Mouse (Mus musculus): Measurements from ENCODE around the gene Maff. TPM values are rescaled to one million over a fixed set of nuclear protein-coding genes. Genes with fewer than 3 reads are reported as not detected.
A peak's percentile ranks its signal among the peaks of the same experiment; 100 is the strongest.

Gene Maff
- polyA plus RNA-seq, 1 experiment from 2014 or later = 3.5 TPM

DNA sequence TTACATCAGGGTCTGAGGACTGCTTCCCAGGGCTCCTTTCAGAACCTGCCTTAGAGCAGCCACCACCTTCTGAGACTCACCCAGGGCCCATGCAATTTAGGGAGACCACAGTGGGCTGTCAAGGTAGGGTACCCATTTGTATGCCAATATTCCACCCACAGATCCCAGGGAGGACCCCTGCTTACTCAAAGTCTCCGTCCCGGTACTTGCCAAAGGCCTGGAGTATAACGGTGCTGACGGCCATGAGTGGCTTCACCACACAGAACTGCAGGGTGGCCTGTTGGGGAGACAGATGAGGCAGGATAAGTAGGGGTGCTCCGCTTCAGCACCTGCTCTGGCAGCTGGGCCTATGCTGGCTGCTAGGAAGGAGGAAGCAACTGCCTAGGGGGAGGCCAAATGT lies 20.0 kb downstream of the Maff start:
- peaks cover 16% of the 10 kb centered on the region; the same call in 1 of the 2 replicates for H3K4me1 ChIP-seq
- peaks cover 90% of the 10 kb centered on the region for H3K36me3 ChIP-seq
- 93% methylated on average over 5 of the region's 5 CpGs for WGBS
- H3K27me3 ChIP-seq = no peaks in the 10 kb centered on the region
- H3K4me2 ChIP-seq (replicated peaks) = no peak overlapping the region
- H3K27ac ChIP-seq (replicated peaks) = no peak overlapping the region
- no peak overlapping the region for H3K9ac ChIP-seq
- H3K4me3 ChIP-seq (replicated peaks) = no peak overlapping the region
- ATAC-seq (ENCODE audit: insufficient number of reproducible peaks, low FRiP score, low TSS enrichment, low read depth) = no peak
- H3K9me3 ChIP-seq (replicated peaks) = no peaks in the 10 kb centered on the region

DNA sequence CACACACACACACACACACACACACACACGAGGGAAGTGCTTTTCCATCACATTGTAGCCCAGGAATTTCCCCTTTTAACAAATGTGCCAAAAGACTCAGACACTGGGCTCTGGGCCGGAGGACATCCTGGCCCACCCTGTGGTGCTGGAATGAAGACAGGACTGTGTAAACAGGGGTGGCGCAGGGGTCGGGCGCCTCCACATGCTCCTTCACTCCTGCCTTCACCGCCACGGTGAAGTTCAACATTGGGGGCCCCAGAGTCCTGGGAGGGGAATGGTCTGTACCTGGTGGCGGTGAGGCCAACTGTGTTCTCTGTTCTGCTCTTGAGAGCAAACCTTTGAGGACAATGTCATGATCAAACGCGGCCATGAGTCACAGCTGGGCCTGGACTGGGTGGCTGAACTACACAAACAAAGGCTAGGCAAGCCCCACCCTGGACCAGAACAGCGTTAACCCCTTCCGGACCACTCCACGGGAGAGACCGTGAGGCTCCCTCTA lies 21.9 kb downstream of the Maff start:
- 65% methylated on average over 14 of the region's 14 CpGs for WGBS
- Histone ChIP-seq H3K4me2 (replicated peaks) (no peak overlapping the region), H3K27ac (replicated peaks) (no peak overlapping the region; the same call in 1 of the 2 replicates), H3K9ac (no peak overlapping the region), H3K36me3 (peaks cover 87% of the 10 kb centered on the region), H3K9me3 (replicated peaks) (no peaks in the 10 kb centered on the region), H3K4me3 (replicated peaks) (no peak overlapping the region), H3K27me3 (no peaks in the 10 kb centered on the region), H3K4me1 (0 out of 2 replicates have a peak, but pooled peaks cover 9% of the 10 kb centered on the region)
- peak; percentile 17; the same call in 1 of the 2 replicates for ATAC-seq (ENCODE audit: insufficient number of reproducible peaks, low FRiP score, low TSS enrichment, low read depth)

DNA sequence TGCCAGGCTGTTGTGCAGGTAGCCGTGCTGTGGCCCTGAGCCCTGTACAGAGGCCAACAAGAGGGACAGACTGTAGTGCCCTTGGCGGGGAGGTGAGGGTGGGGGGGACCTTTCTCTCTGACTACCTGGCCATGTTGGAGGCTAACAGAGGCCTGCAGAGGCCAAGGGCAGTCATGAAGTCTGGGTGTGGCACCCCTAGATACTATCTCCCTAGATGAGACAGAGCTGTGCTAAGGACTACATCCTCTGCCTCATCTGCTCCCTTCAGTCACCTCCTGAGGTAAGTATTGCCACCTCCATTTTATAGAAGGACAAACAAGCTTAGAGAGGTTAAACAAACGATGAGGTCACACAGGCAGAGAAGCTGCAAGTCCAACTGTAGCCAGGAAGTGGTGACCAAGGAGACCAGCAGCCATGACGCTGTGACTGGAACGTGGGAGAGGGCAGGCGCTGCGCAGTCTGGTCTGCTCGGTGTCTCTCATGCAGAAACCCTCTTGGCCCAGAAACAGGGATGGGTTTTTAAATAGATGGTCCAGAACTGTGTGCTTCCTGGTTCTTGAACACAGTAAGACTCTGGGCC lies 22.5 kb downstream of the Maff start:
- Histone ChIP-seq H3K4me1 (0 out of 2 replicates have a peak, but pooled peaks cover 9% of the 10 kb centered on the region), H3K9me3 (replicated peaks) (no peaks in the 10 kb centered on the region), H3K9ac (no peak overlapping the region), H3K4me3 (replicated peaks) (no peak overlapping the region), H3K27me3 (no peaks in the 10 kb centered on the region), H3K27ac (replicated peaks) (no peak overlapping the region; the same call in 1 of the 2 replicates), H3K4me2 (replicated peaks) (no peak overlapping the region), H3K36me3 (peaks cover 87% of the 10 kb centered on the region)
- peak; percentile 5; the same call in 1 of the 2 replicates for ATAC-seq (ENCODE audit: insufficient number of reproducible peaks, low FRiP score, low TSS enrichment, low read depth)
- 81% methylated on average over 8 of the region's 8 CpGs for WGBS

DNA sequence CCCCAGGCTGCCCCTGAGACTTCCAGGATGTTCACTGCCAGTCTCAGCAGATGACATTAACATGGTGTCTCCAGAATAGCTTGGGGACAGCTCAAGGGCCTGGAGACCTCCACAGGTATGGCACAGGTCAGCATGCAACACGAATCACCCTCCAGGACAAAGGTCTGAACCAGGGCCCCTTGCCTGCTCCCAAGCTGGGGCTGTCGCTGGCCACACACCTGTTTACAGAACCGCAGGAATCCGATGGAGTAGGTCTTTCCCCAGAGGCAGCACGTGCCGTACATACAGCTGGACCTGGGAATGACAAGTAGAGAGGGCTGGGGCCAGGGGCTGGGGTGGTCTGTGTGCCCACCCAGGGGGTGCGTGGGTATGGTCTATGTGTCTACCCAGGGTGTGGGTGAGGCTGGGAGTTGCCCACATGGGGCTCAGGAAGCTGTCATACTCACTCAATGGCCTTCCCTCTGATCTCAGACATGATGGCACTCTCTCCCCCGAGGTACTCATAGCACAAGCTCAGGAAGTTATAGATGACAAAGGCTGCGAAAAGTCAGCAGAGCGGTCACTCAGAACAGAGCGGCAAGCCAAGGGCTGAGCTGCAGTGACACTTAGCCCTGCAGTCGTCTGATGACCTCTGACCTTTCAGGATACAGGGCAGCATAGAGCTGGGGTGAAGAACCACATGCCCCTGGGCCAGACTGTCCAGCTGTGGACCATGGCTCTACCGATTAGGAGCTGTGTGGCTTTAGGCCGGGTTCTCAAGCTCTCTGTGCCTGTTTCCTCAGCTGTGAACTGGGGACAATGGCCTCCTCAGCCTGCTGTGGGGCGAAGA lies 23.2 kb downstream of the Maff start:
- H3K4me1 ChIP-seq = 0 out of 2 replicates have a peak, but pooled peaks cover 9% of the 10 kb centered on the region
- no peaks in the 10 kb centered on the region for H3K9me3 ChIP-seq (replicated peaks)
- peaks cover 87% of the 10 kb centered on the region for H3K36me3 ChIP-seq
- no peak overlapping the region for H3K27ac ChIP-seq (replicated peaks)
- no peak overlapping the region for H3K4me2 ChIP-seq (replicated peaks)
- H3K4me3 ChIP-seq (replicated peaks) = no peak overlapping the region
- H3K27me3 ChIP-seq = no peaks in the 10 kb centered on the region
- H3K9ac ChIP-seq = no peak overlapping the region
- no peak for ATAC-seq (ENCODE audit: insufficient number of reproducible peaks, low FRiP score, low TSS enrichment, low read depth)
- WGBS = 60% methylated on average over 15 of the region's 15 CpGs

DNA sequence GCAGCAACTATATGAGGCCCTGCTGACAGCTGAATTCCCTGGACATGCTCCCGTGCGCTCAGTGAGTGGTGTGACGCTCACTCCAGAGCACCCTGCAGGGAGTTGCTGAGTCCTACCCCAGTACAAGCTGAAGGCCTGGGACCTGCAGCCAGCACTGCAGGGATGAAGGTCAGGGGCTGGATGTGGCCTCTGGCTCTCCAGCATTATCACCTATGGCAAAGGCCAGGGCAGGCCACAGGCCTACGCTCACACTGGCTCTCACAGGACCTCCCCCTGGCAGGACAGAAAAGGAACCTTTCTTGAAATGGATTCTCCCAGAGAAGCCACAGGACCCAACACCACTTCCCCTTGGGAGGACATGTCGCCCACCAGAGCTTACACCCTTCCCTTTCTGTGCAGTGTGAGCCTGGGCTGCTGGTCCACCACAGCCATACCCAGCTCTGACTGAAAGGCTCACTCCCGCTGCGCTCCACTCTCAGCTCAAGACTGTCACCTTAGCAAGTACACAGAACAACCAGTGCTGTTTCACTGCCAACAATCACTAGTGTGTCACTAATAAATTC lies 23.9 kb downstream of the Maff start:
- Histone ChIP-seq H3K27ac (replicated peaks) (no peak overlapping the region), H3K27me3 (no peaks in the 10 kb centered on the region), H3K9me3 (replicated peaks) (no peaks in the 10 kb centered on the region), H3K4me1 (0 out of 2 replicates have a peak, but pooled peaks cover 9% of the 10 kb centered on the region), H3K4me3 (replicated peaks) (no peak overlapping the region), H3K9ac (no peak overlapping the region), H3K36me3 (peaks cover 81% of the 10 kb centered on the region), H3K4me2 (replicated peaks) (no peak overlapping the region)
- no peak for ATAC-seq (ENCODE audit: insufficient number of reproducible peaks, low FRiP score, low TSS enrichment, low read depth)
- WGBS = 76% methylated on average over 7 of the region's 7 CpGs

DNA sequence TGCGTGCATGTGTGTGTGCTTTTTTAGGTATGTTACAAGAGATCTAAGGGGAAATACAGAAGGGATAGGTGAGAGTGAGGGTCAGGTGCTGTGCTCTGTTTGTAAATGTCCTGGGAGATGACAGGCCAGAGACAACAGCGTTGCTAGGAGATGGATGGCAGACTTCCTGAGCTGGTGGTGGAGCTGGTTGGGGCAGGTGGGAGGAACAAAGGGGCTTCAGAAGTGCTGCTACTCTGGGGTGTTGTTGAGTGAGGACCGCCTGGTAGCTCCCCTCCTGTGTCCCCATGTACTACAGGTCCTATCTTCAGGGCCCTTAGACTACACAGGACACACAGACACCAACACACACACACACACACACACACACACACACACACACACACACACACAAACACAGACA lies 28.3 kb downstream of the Maff start:
- 55% methylated on average over 3 of the region's 3 CpGs for WGBS
- no peak overlapping the region for H3K9ac ChIP-seq
- ATAC-seq (ENCODE audit: insufficient number of reproducible peaks, low FRiP score, low TSS enrichment, low read depth) = no peak

DNA sequence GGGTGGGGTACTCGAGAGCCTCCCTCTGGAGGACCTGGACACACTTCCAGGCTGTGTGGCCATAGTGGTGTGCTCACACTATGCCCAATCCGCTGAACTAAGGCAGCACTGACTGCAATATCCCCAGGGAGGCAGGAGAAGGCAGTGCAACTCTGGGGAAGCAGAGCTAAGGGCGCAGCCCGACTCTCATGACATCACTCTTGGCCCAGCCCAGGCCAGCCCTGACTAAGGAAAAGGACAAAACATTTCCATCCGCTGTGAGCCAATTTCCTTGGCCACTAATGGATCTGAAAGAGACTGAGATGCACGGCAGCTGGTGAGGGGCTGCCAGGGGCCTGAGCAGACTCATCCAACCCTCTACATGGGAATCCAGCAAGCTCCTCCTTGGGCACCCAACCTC lies 31.3 kb downstream of the Maff start:
- Histone ChIP-seq H3K27me3 (no peaks in the 10 kb centered on the region), H3K36me3 (peaks cover 48% of the 10 kb centered on the region), H3K4me3 (replicated peaks) (no peak overlapping the region), H3K9ac (no peak overlapping the region), H3K4me2 (replicated peaks) (no peak overlapping the region), H3K9me3 (replicated peaks) (no peaks in the 10 kb centered on the region), H3K27ac (replicated peaks) (no peak overlapping the region), H3K4me1 (peaks cover 28% of the 10 kb centered on the region)
- WGBS = 86% methylated on average over 6 of the region's 6 CpGs
- no peak for ATAC-seq (ENCODE audit: insufficient number of reproducible peaks, low FRiP score, low TSS enrichment, low read depth)

More for the DNA sequence above, 28.3 kb downstream of the Maff start:
- Histone ChIP-seq H3K4me1 (0 out of 2 replicates have a peak, but pooled peaks cover 2% of the 10 kb centered on the region), H3K4me2 (replicated peaks) (no peak overlapping the region), H3K9me3 (replicated peaks) (no peaks in the 10 kb centered on the region), H3K36me3 (peaks cover 70% of the 10 kb centered on the region), H3K4me3 (replicated peaks) (no peak overlapping the region), H3K27me3 (no peaks in the 10 kb centered on the region), H3K27ac (replicated peaks) (no peak overlapping the region)

DNA sequence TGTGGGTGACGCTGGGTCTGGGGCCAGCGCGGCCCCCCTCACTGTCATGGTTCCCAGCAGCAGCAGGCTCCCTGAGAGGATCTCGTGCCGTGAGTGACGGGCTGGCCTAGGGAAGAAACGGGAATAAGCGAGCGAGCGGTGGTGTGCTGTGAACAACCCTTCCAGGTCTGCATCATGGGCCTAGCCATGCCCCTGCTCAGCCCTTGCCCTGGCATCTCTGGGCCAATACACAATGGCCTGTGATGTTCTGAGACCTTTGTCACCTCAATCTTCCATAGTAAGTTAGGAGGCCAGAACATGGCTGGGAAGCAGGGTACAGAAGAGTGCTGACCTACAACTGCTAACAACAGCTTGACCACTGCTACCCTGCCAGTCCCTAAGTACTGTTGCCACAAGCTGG lies 32.2 kb downstream of the Maff start:
- Histone ChIP-seq H3K9me3 (replicated peaks) (no peaks in the 10 kb centered on the region), H3K4me3 (replicated peaks) (no peak overlapping the region), H3K9ac (no peak overlapping the region), H3K36me3 (peaks cover 43% of the 10 kb centered on the region), H3K4me1 (peaks cover 28% of the 10 kb centered on the region), H3K4me2 (replicated peaks) (no peak overlapping the region), H3K27me3 (no peaks in the 10 kb centered on the region), H3K27ac (replicated peaks) (no peak overlapping the region)
- 98% methylated on average over 10 of the region's 10 CpGs for WGBS
- no peak for ATAC-seq (ENCODE audit: insufficient number of reproducible peaks, low FRiP score, low TSS enrichment, low read depth)

DNA sequence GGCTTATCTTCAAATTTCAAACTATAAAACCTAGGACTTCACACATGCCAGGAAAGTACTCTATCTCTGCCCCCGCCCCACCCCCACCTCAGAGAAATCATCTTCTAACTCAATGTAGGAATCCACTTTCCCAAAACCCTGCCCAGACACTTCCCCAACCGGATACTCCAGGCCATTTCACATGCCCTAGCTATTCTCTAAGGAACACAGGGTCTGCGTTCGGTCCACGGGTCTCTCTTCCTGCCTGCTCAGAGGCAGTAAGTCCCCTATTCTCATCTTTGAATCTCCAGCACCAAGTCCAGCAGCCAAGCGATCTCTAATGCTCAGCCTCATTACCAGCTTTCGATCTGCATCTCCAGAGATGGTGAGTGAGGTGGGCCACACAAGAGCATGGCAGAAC lies 33.2 kb downstream of the Maff start:
- Histone ChIP-seq H3K4me2 (replicated peaks) (no peak overlapping the region), H3K4me1 (peaks cover 28% of the 10 kb centered on the region), H3K9me3 (replicated peaks) (no peaks in the 10 kb centered on the region), H3K27ac (replicated peaks) (no peak overlapping the region), H3K9ac (no peak overlapping the region), H3K27me3 (no peaks in the 10 kb centered on the region), H3K36me3 (peaks cover 33% of the 10 kb centered on the region), H3K4me3 (replicated peaks) (no peak overlapping the region)
- ATAC-seq (ENCODE audit: insufficient number of reproducible peaks, low FRiP score, low TSS enrichment, low read depth) = no peak
- 92% methylated on average over 7 of the region's 7 CpGs for WGBS

DNA sequence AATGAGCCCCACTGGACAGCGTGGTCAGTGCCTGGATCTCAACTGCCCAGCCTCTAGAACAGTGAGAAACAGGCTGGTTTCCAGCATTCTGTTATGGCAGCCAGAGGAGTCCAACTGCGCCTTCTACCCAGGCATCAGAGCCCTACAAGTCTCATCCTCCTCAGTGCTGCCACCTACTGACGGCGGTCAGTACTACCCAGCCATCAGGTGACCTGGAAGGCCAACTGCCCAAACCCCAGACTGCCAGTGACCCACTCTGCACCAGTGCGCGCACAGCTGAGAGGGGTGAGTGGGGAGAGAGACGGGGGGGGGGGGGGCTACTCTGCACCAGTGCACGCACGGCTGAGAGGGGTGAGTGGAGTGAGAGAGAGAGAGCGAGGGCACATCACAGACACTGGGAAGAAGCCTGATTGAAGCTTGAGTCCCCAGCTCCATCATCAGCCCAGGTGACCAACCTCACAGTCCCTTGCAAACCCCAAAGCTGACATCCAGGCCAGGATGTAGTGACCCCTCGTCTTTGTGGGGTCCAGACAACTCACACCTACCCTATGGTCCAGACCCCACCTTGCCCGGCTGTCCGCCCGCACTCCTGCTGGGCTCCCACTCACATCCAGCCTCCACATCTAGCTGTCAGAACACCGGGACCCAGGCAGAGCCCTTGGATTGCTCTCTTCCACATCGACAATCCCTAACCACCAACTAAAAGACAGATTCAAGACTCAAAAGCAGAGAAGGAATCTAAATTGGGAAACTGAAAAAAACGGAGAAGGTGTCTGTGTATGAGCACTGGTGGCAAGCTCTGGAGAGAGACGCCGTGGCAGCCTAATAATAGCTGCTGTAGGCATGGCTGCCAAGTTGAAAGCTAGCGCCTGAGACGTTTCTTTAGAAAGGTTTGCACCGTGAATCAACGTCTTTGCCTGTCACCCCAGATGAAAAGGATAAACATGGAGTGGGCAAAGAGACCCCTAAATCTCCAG lies 34.3 kb downstream of the Maff start:
- Histone ChIP-seq H3K36me3 (peaks cover 29% of the 10 kb centered on the region), H3K4me3 (replicated peaks) (no peak overlapping the region), H3K4me2 (replicated peaks) (no peak overlapping the region), H3K27me3 (no peaks in the 10 kb centered on the region), H3K9ac (no peak overlapping the region), H3K4me1 (peaks cover 28% of the 10 kb centered on the region), H3K9me3 (replicated peaks) (no peaks in the 10 kb centered on the region), H3K27ac (replicated peaks) (no peak overlapping the region)
- ATAC-seq (ENCODE audit: insufficient number of reproducible peaks, low FRiP score, low TSS enrichment, low read depth) = peak; percentile 25; the same call in 1 of the 2 replicates
- 48% methylated on average over 23 of the region's 23 CpGs for WGBS
